Mouse (Mus musculus): ENCODE data around the gene Hmgb4. TPM values are rescaled to one million over a fixed set of nuclear protein-coding genes. Genes with fewer than 3 reads are reported as not detected.

Hmgb4 gene
- polyA plus RNA-seq, 1 experiment, result not detected

GRCm38 (mm10) chr4:128217991-128218595 is 42.7 kb downstream of the Hmgb4 start:
- no peak for TF ChIP-seq POLR2A (IDR thresholded peaks at IDR 0.05; ENCODE audit: borderline replicate concordance, insufficient read depth, low read length)
- no peak for TF ChIP-seq CTCF (IDR thresholded peaks at IDR 0.05; ENCODE audit: borderline replicate concordance, insufficient read depth, low read depth, low read length)
- Histone ChIP-seq H3K27me3 (ENCODE audit: control insufficient read depth, insufficient read depth, low read length) (no peaks in the 10 kb centered on the region; the same call in 1 of the 2 replicates), H3K4me3 (replicated peaks; ENCODE audit: insufficient read depth, low read depth, low read length) (no peak overlapping the region), H3K27ac (ENCODE audit: insufficient read depth, low read length) (no peak overlapping the region), H3K4me1 (ENCODE audit: control insufficient read depth, insufficient read depth, low read length) (peaks cover 23% of the 10 kb centered on the region)
- 10% methylated on average over 13 of the region's 13 CpGs for WGBS
- peak; percentile 88 to 93 for DNase-seq
